Mouse (Mus musculus) MEL (cell line): Measurements from ENCODE around the gene Smg5. TPM values are rescaled to one million over a fixed set of nuclear protein-coding genes. Genes with fewer than 3 reads are reported as not detected.

Source experiments
- DNase-seq: peaks from one replicate; pipeline ENCODE4 v3.0.0; 2011; ENCODE audit warnings: low read depth, low spot score
- H3K27ac ChIP-seq: 2 replicates; pipeline ENCODE4 v1.5.1; 2012; ENCODE audit warnings: low read depth, mild to moderate bottlenecking, control low read depth, low read length, moderate library complexity; ENCODE audit not compliant: control insufficient read depth
- H3K27me3 ChIP-seq, 2 experiments: fragments of 150-350 bp in 1 of 2; sonication (generic) in 1 of 2; 2 replicates each; pipeline ENCODE4 v1.6.1; 2012; ENCODE audit warnings: low read length in 2 of 2, mild to moderate bottlenecking in 2 of 2, improper control_type of control experiment in 1 of 2, moderate library complexity in 1 of 2; ENCODE audit not compliant: insufficient read depth in 2 of 2, control insufficient read depth in 1 of 2
- H3K36me3 ChIP-seq, 2 experiments: 2 replicates each; pipeline ENCODE4 v1.6.1; 2012 to 2014; ENCODE audit warnings: low read length in 2 of 2, improper control_type of control experiment in 1 of 2, inconsistent platforms in 1 of 2, mild to moderate bottlenecking in 1 of 2; ENCODE audit not compliant: insufficient read depth in 2 of 2, control insufficient read depth in 1 of 2
- H3K4me1 ChIP-seq, 2 experiments: fragments of 150-350 bp in 1 of 2; sonication (generic) in 1 of 2; 2 replicates each; pipeline ENCODE4 v1.6.1; 2012; ENCODE audit warnings: low read length in 2 of 2, improper control_type of control experiment in 1 of 2, mild to moderate bottlenecking in 1 of 2; ENCODE audit not compliant: insufficient read depth in 2 of 2, control insufficient read depth in 1 of 2
- H3K4me3 ChIP-seq, 2 experiments: fragments of 150-350 bp in 1 of 2; sonication (generic) in 1 of 2; 2 replicates each; pipeline ENCODE4 v1.5.1; 2012; ENCODE audit warnings: low read depth in 2 of 2, low read length in 2 of 2, mild to moderate bottlenecking in 2 of 2, moderate library complexity in 2 of 2, control low read depth in 1 of 2, improper control_type of control experiment in 1 of 2; ENCODE audit not compliant: control insufficient read depth in 1 of 2, insufficient read depth in 1 of 2
- H3K79me2 ChIP-seq: 2 replicates; pipeline ENCODE4 v1.6.1; 2012; ENCODE audit warnings: mild to moderate bottlenecking, low read length, moderate library complexity; ENCODE audit not compliant: control insufficient read depth, poor library complexity, insufficient read depth
- H3K9ac ChIP-seq: 2 replicates; pipeline ENCODE4 v1.6.1; 2012; ENCODE audit warnings: low read depth, mild to moderate bottlenecking, control low read depth, low read length, moderate library complexity; ENCODE audit not compliant: control insufficient read depth, poor library complexity, severe bottlenecking
- H3K9me3 ChIP-seq: fragments of 150-350 bp; sonication (generic); replicated peaks from 2 replicates; pipeline ENCODE4 v1.6.1; 2012; ENCODE audit warnings: mild to moderate bottlenecking, low read length, improper control_type of control experiment, moderate library complexity; ENCODE audit not compliant: insufficient read depth
- BHLHE40 ChIP-seq: IDR thresholded peaks from 2 replicates; pipeline ENCODE4 v1.6.1; 2012; ENCODE audit warnings: low read depth, mild to moderate bottlenecking, inconsistent platforms, low read length, improper control_type of control experiment, borderline replicate concordance
- CHD2 ChIP-seq: IDR thresholded peaks from 2 replicates; pipeline ENCODE4 v1.6.1; 2011; ENCODE audit warnings: low read length, improper control_type of control experiment
- CTCF ChIP-seq, 3 experiments: IDR thresholded peaks in 2 of 3; conservative IDR thresholded peaks in 1 of 3; 2 replicates each; pipeline ENCODE4 v1.5.1; 2011 to 2012; ENCODE audit warnings: low read length in 3 of 3, low read depth in 2 of 3, mild to moderate bottlenecking in 2 of 3, improper control_type of control experiment in 1 of 3, inconsistent platforms in 1 of 3, mixed read lengths in 1 of 3, moderate library complexity in 1 of 3; ENCODE audit not compliant: control insufficient read depth in 1 of 3, insufficient read depth in 1 of 3, poor library complexity in 1 of 3, severe bottlenecking in 1 of 3
- E2F4 ChIP-seq: IDR thresholded peaks from 2 replicates; pipeline ENCODE4 v1.6.1; 2011; ENCODE audit warnings: low read depth, low read length, improper control_type of control experiment, borderline replicate concordance
- ELF1 ChIP-seq: IDR thresholded peaks from 2 replicates; pipeline ENCODE4 v1.6.1; 2014; ENCODE audit warnings: low read depth, mild to moderate bottlenecking, inconsistent platforms, low read length, improper control_type of control experiment, moderate library complexity
- EP300 ChIP-seq, 2 experiments: IDR thresholded peaks; 2 replicates each; pipeline ENCODE4 v1.6.1; 2011; ENCODE audit warnings: improper control_type of control experiment in 2 of 2, low read length in 2 of 2, low read depth in 1 of 2, mild to moderate bottlenecking in 1 of 2
- ETS1 ChIP-seq: IDR thresholded peaks from 2 replicates; pipeline ENCODE4 v1.6.1; 2012; ENCODE audit warnings: low read depth, mild to moderate bottlenecking, inconsistent platforms, low read length, improper control_type of control experiment, moderate library complexity
- GABPA ChIP-seq: IDR thresholded peaks from 2 replicates; pipeline ENCODE4 v1.6.1; 2012; ENCODE audit warnings: low read depth, mild to moderate bottlenecking, inconsistent platforms, low read length, improper control_type of control experiment, moderate library complexity
- GATA1 ChIP-seq: IDR thresholded peaks from 2 replicates; pipeline ENCODE4 v1.6.1; 2011; ENCODE audit warnings: low read depth, low read length, improper control_type of control experiment
- JUND ChIP-seq: IDR thresholded peaks from 2 replicates; pipeline ENCODE4 v1.6.1; 2011; ENCODE audit warnings: low read depth, mild to moderate bottlenecking, improper control_type of control experiment, low read length
- KAT2A ChIP-seq: conservative IDR thresholded peaks from 2 replicates; pipeline ENCODE4 v1.6.1; 2012; ENCODE audit warnings: low read depth, low read length, improper control_type of control experiment, inconsistent platforms
- MEF2A ChIP-seq: IDR thresholded peaks from 2 replicates; pipeline ENCODE4 v1.6.1; 2014; ENCODE audit warnings: low read depth, mild to moderate bottlenecking, inconsistent platforms, low read length, improper control_type of control experiment; ENCODE audit not compliant: poor library complexity, insufficient replicate concordance, severe bottlenecking; ENCODE audit errors: extremely low read depth
- MYB ChIP-seq: IDR thresholded peaks from 2 replicates; pipeline ENCODE4 v1.6.1; 2011; ENCODE audit warnings: mild to moderate bottlenecking, low read depth, low read length, improper control_type of control experiment
- MYC ChIP-seq: IDR thresholded peaks from 2 replicates; pipeline ENCODE4 v1.6.1; 2011; ENCODE audit warnings: low read depth, mild to moderate bottlenecking, low read length, improper control_type of control experiment, moderate library complexity
- NELFE ChIP-seq: IDR thresholded peaks from 2 replicates; pipeline ENCODE4 v1.6.1; 2011; ENCODE audit warnings: low read depth, low read length, improper control_type of control experiment
- POLR2A ChIP-seq, 2 experiments: IDR thresholded peaks; 2 replicates each; pipeline ENCODE4 v1.6.1; 2011 to 2012; ENCODE audit warnings: low read length in 2 of 2, mild to moderate bottlenecking in 2 of 2, control low read depth in 1 of 2, improper control_type of control experiment in 1 of 2, low read depth in 1 of 2, moderate library complexity in 1 of 2; ENCODE audit not compliant: control insufficient read depth in 1 of 2, insufficient read depth in 1 of 2, poor library complexity in 1 of 2
- POLR2AphosphoS2 ChIP-seq: IDR thresholded peaks from 2 replicates; pipeline ENCODE4 v1.6.1; 2011; ENCODE audit warnings: low read length, improper control_type of control experiment
- RAD21 ChIP-seq: IDR thresholded peaks from 2 replicates; pipeline ENCODE4 v1.6.1; 2011; ENCODE audit warnings: mild to moderate bottlenecking, low read depth, low read length, improper control_type of control experiment
- RCOR1 ChIP-seq: IDR thresholded peaks from 2 replicates; pipeline ENCODE4 v1.6.1; 2012; ENCODE audit warnings: low read depth, mild to moderate bottlenecking, inconsistent platforms, low read length, improper control_type of control experiment
- SIN3A ChIP-seq: IDR thresholded peaks from 2 replicates; pipeline ENCODE4 v1.6.1; 2012; ENCODE audit warnings: low read length, improper control_type of control experiment, inconsistent platforms
- SMC3 ChIP-seq: IDR thresholded peaks from 2 replicates; pipeline ENCODE4 v1.6.1; 2011; ENCODE audit warnings: low read depth, low read length, improper control_type of control experiment
- TAL1 ChIP-seq: IDR thresholded peaks from 2 replicates; pipeline ENCODE4 v1.6.1; 2012; ENCODE audit warnings: mild to moderate bottlenecking, inconsistent platforms, low read length, moderate library complexity, mixed read lengths
- TBP ChIP-seq: IDR thresholded peaks from 2 replicates; pipeline ENCODE4 v1.8.0; 2011; ENCODE audit warnings: low read depth, low read length, improper control_type of control experiment
- TCF12 ChIP-seq: IDR thresholded peaks from 2 replicates; pipeline ENCODE4 v1.6.1; 2014; ENCODE audit warnings: low read depth, mild to moderate bottlenecking, inconsistent platforms, low read length, improper control_type of control experiment, moderate library complexity
- UBTF ChIP-seq: IDR thresholded peaks from 2 replicates; pipeline ENCODE4 v1.6.1; 2012; ENCODE audit warnings: low read depth, mild to moderate bottlenecking, inconsistent platforms, low read length, improper control_type of control experiment, moderate library complexity, borderline replicate concordance; ENCODE audit not compliant: insufficient read depth
- USF1 ChIP-seq: IDR thresholded peaks from 2 replicates; pipeline ENCODE4 v1.6.1; 2014; ENCODE audit warnings: low read depth, mild to moderate bottlenecking, inconsistent platforms, low read length, improper control_type of control experiment, moderate library complexity
- USF2 ChIP-seq, 2 experiments: IDR thresholded peaks; 2 replicates each; pipeline ENCODE4 v1.6.1; 2011 to 2012; ENCODE audit warnings: improper control_type of control experiment in 2 of 2, low read length in 2 of 2, borderline replicate concordance in 1 of 2, inconsistent platforms in 1 of 2, low read depth in 1 of 2, mild to moderate bottlenecking in 1 of 2; ENCODE audit not compliant: insufficient read depth in 1 of 2
- ZC3H11A ChIP-seq: IDR thresholded peaks from 2 replicates; pipeline ENCODE4 v1.6.1; 2012; ENCODE audit warnings: low read depth, mild to moderate bottlenecking, inconsistent platforms, low read length, improper control_type of control experiment
- ZKSCAN1 ChIP-seq: IDR thresholded peaks from 2 replicates; pipeline ENCODE4 v1.6.1; 2012; ENCODE audit warnings: low read depth, mild to moderate bottlenecking, inconsistent platforms, low read length, improper control_type of control experiment, moderate library complexity
- ZMIZ1 ChIP-seq: IDR thresholded peaks from 2 replicates; pipeline ENCODE4 v1.6.1; 2012; ENCODE audit warnings: low read depth, mild to moderate bottlenecking, inconsistent platforms, low read length, improper control_type of control experiment, moderate library complexity
- ZNF384 ChIP-seq: IDR thresholded peaks from 2 replicates; pipeline ENCODE4 v1.6.1; 2012; ENCODE audit warnings: low read depth, mild to moderate bottlenecking, inconsistent platforms, low read length, improper control_type of control experiment
- polyA plus RNA-seq, 2 experiments: library from polyadenylated mRNA; stranded (reverse) in 1 of 2; unstranded in 1 of 2; fragments of >175 nt in 1 of 2; fragments of >200 nt in 1 of 2; gene quantifications; 2 replicates each; pipeline versions ENCODE4 v1.2.1 to v1.2.4; 2012; ENCODE audit warnings: low replicate concordance in 2 of 2, low read depth in 1 of 2; ENCODE audit not compliant: insufficient read length in 2 of 2, insufficient read depth in 1 of 2, missing spikeins in 1 of 2
- total RNA-seq: library from RNA; depleted of rRNA; stranded (reverse); fragments of 300-350 nt; gene quantifications from 2 replicates; pipeline ENCODE4 v1.2.3, GENCODE M21; 2012

The Smg5 gene
- total and polyA plus RNA-seq, 3 experiments = 97.9 to 148 (median 123) TPM

DNA sequence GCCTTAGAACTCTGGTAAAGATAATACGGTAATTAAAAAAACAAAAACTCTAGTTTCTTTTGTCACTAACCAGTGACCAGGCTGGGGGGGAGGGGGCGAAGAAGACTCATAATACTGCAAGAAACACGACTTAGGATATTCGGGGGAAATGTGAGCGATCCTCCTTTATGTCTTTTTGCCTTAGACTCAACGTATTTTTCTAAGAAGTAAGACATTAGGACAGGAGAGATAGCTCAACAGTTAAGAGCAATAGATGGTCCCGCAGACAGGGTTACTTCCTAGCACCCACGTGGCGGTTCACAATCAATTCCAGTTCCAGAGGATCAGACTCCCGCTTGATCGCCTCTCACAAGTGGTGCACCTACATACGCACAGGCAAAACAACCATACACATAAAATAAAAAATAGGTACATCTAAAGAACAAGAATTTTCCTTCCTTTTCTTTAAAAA lies 39.9 kb upstream of the Smg5 start (continued):
- TF ChIP-seq MYC (peak; percentile 100), CHD2 (peak; percentile 14; the same call in 1 of the 2 replicates), POLR2A (IDR thresholded peaks at IDR 0.05; ENCODE audit: control insufficient read depth in 1 of 2, insufficient read depth in 1 of 2, low read depth in 1 of 2, low read length in 2 of 2, poor library complexity in 1 of 2) (no peak), GATA1 (no peak), ZMIZ1 (peak; percentile 86), ETS1 (peak; percentile 60; the same call in 1 of the 2 replicates), UBTF (no peak), EP300 (IDR thresholded peaks at IDR 0.05; ENCODE audit: low read depth in 1 of 2, low read length in 2 of 2) (peak in 1 of 2 experiments; percentile 38; a peak in 1 of 4 replicates)
- TF ChIP-seq, all 39 proteins: peak for 17

DNA sequence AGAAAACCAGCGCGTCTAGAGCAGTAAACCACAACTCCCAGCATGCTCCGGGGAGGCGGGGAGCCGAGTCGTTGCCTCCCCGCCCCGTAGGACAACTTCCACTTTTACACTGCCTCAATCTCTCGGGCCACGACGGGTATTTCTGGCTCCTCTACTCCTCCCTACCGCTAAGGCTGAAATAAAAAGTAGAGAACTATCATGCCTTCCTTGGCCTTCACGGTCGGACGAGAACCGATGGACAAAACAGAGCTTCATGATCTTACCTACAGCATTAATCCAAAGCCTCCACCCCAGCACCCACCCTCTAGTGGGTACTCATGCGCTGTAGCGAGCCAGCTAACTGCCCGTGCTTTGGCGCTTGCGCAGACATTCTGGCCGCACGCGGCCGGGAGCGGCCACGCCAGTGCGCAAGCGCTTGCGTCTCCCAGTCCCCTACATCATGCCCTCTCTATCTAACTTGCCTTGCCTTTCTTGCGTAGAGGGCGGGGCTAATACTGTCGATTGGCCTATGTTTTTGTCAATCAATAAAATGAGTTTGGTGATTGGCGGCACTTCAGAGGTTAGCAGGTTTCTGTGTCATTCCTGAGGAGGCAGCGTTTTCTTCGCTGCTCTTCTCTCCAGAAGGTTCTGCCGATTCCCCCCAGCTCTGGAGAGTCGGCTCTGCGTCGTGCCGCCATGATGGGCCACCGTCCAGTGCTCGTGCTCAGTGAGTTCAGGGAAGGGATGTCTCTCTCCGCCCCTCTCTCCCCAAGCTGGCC lies 39.3 kb upstream of the Smg5 start, which contains the start of the genes Tsacc and Cct3:
Tsacc (minus strand) TSS at position 439 of the 758 bp plus-strand sequence.
Cct3 (plus strand) TSS at position 556 of the 758 bp plus-strand sequence.
- peaks cover 23 to 36% of the 10 kb centered on the region in 2 experiments for H3K36me3 ChIP-seq
- DNase-seq = peak; percentile 100
- H3K9me3 ChIP-seq = no peaks in the 10 kb centered on the region
- H3K4me3 ChIP-seq = peak within 1 kb of the TSS; percentile 80 to 83
- H3K4me1 ChIP-seq = peaks cover 7 to 11% of the 10 kb centered on the region in 2 experiments
- H3K9ac ChIP-seq = peak within 1 kb of the TSS; percentile 85
- peak within 1 kb of the TSS; percentile 95 for H3K27ac ChIP-seq
- H3K79me2 ChIP-seq = peaks cover 42% of the 10 kb centered on the region
- H3K27me3 ChIP-seq = no peaks in the 10 kb centered on the region
- TF ChIP-seq RAD21 = no peak
- no peak for TF ChIP-seq ZKSCAN1
- peak; percentile 77 for TF ChIP-seq TCF12
- peak; percentile 96 for TF ChIP-seq NELFE
- TF ChIP-seq ETS1 = peak; percentile 34; the same call in 1 of the 2 replicates
- TF ChIP-seq E2F4 = peak; percentile 81; the same call in 1 of the 2 replicates
- TF ChIP-seq MEF2A = no peak
- TF ChIP-seq SMC3 = no peak
- TF ChIP-seq ELF1 = peak; percentile 64; the same call in 1 of the 2 replicates
- no peak for TF ChIP-seq GABPA
- TF ChIP-seq MYB = no peak
- TF ChIP-seq RCOR1 = no peak
- peak; percentile 70 for TF ChIP-seq ZMIZ1
- TF ChIP-seq CTCF (IDR thresholded peaks at IDR 0.05 in 2 of 3, conservative IDR thresholded peaks at IDR 0.05 in 1 of 3; ENCODE audit: control insufficient read depth in 1 of 3, insufficient read depth in 1 of 3, low read depth in 2 of 3, low read length in 3 of 3, poor library complexity in 1 of 3, severe bottlenecking in 1 of 3) = no peak
- no peak for TF ChIP-seq ZNF384
- peak; percentile 91 for TF ChIP-seq CHD2
- no peak for TF ChIP-seq USF1
- peak in 1 of 2 experiments; percentile 20; a peak in 2 of 4 replicates for TF ChIP-seq EP300 (IDR thresholded peaks at IDR 0.05; ENCODE audit: low read depth in 1 of 2, low read length in 2 of 2)
- no peak for TF ChIP-seq USF2 (IDR thresholded peaks at IDR 0.05; ENCODE audit: borderline replicate concordance in 1 of 2, insufficient read depth in 1 of 2, low read depth in 1 of 2, low read length in 2 of 2)
- peak; percentile 98 for TF ChIP-seq POLR2AphosphoS2
- TF ChIP-seq TAL1 = no peak
- TF ChIP-seq KAT2A = peak; percentile 79
- TF ChIP-seq GATA1 = no peak
- peak; percentile 88; the same call in 1 of the 2 replicates for TF ChIP-seq MYC
- TF ChIP-seq SIN3A = peak; percentile 71; the same call in 1 of the 2 replicates
- TF ChIP-seq UBTF = no peak
- TF ChIP-seq ZC3H11A = no peak
- TF ChIP-seq BHLHE40 = no peak; the same call in 1 of the 2 replicates
- peak; percentile 96 for TF ChIP-seq TBP
- TF ChIP-seq JUND = no peak
